Mouse (Mus musculus): Measurements from ENCODE around the gene Ttc32. TPM values are rescaled to one million over a fixed set of nuclear protein-coding genes. Genes with fewer than 3 reads are reported as not detected.
"Not testable (repeated sequence)": the region's sequence is repeated elsewhere in the genome, so short reads cannot be mapped to it uniquely, and the experiment has no call there.

Ttc32 gene
- polyA plus RNA-seq, 1 experiment = 7.5 TPM

- H3K4me3 ChIP-seq (ENCODE audit: low read depth, low read length) = no peak overlapping the region
- no peaks in the 10 kb centered on the region for H3K27me3 ChIP-seq (ENCODE audit: control insufficient read depth, insufficient read depth, low read length, poor library complexity, severe bottlenecking)
- TF ChIP-seq CTCF (IDR thresholded peaks at IDR 0.05; ENCODE audit: low read depth, low read length) (no peak), EP300 (IDR thresholded peaks at IDR 0.05; ENCODE audit: insufficient read depth, low read depth, low read length) (no peak), POLR2A (IDR thresholded peaks at IDR 0.05; ENCODE audit: insufficient read depth, low read length) (no peak)
- peaks cover 10% of the 10 kb centered on the region for H3K36me3 ChIP-seq (ENCODE audit: control insufficient read depth, insufficient read depth, low read length, poor library complexity, severe bottlenecking)
- H3K27ac ChIP-seq (ENCODE audit: insufficient read depth, low read length) = no peak overlapping the region
- no peak overlapping the region for H3K9ac ChIP-seq (ENCODE audit: low read depth, poor library complexity, severe bottlenecking)
- H3K9me3 ChIP-seq (replicated peaks; ENCODE audit: control insufficient read depth, insufficient read depth, low read length, poor library complexity, severe bottlenecking) = no peaks in the 10 kb centered on the region
- H3K4me1 ChIP-seq (ENCODE audit: control insufficient read depth, insufficient read depth, low read length) = no peaks in the 10 kb centered on the region
Measured at GRCm38 (mm10) chr12:9024736-9025135, 5.1 kb upstream of the Ttc32 start.

- Histone ChIP-seq H3K4me3 (ENCODE audit: low read depth, low read length) (no peak overlapping the region), H3K9ac (ENCODE audit: low read depth, poor library complexity, severe bottlenecking) (no peak overlapping the region), H3K36me3 (ENCODE audit: control insufficient read depth, insufficient read depth, low read length, poor library complexity, severe bottlenecking) (peaks cover 10% of the 10 kb centered on the region), H3K27me3 (ENCODE audit: control insufficient read depth, insufficient read depth, low read length, poor library complexity, severe bottlenecking) (no peaks in the 10 kb centered on the region), H3K9me3 (replicated peaks; ENCODE audit: control insufficient read depth, insufficient read depth, low read length, poor library complexity, severe bottlenecking) (no peaks in the 10 kb centered on the region), H3K27ac (ENCODE audit: insufficient read depth, low read length) (no peak overlapping the region), H3K4me1 (ENCODE audit: control insufficient read depth, insufficient read depth, low read length) (no peaks in the 10 kb centered on the region)
- TF ChIP-seq CTCF (IDR thresholded peaks at IDR 0.05; ENCODE audit: low read depth, low read length) = no peak
- TF ChIP-seq POLR2A (IDR thresholded peaks at IDR 0.05; ENCODE audit: insufficient read depth, low read length) = no peak
- TF ChIP-seq EP300 (IDR thresholded peaks at IDR 0.05; ENCODE audit: insufficient read depth, low read depth, low read length) = no peak
Measured at GRCm38 (mm10) chr12:9026843-9027242, 3.0 kb upstream of the Ttc32 start.

- H3K9ac ChIP-seq (ENCODE audit: low read depth, poor library complexity, severe bottlenecking) = peak overlapping the region; percentile 71; the same call in 1 of the 2 replicates
- not testable (repeated sequence) for H3K27ac ChIP-seq (ENCODE audit: insufficient read depth, low read length); H3K27me3 ChIP-seq (ENCODE audit: control insufficient read depth, insufficient read depth, low read length, poor library complexity, severe bottlenecking)
Measured at GRCm38 (mm10) chr12:9028816-9029215, 981 bp upstream of the Ttc32 start.

GRCm38 (mm10) chr12:9029506-9029887, 300 bp upstream of the Ttc32 start:
- Histone ChIP-seq H3K27ac (ENCODE audit: insufficient read depth, low read length) (no peak overlapping the region), H3K9ac (ENCODE audit: low read depth, poor library complexity, severe bottlenecking) (peak overlapping the region; percentile 71)
- no peak for TF ChIP-seq POLR2A (IDR thresholded peaks at IDR 0.05; ENCODE audit: insufficient read depth, low read length)
- no peak for TF ChIP-seq EP300 (IDR thresholded peaks at IDR 0.05; ENCODE audit: insufficient read depth, low read depth, low read length)
- TF ChIP-seq CTCF (IDR thresholded peaks at IDR 0.05; ENCODE audit: low read depth, low read length) = no peak

More at GRCm38 (mm10) chr12:9028816-9029215, 981 bp upstream of the Ttc32 start:
- H3K4me3 ChIP-seq (ENCODE audit: low read depth, low read length); H3K4me1 ChIP-seq (ENCODE audit: control insufficient read depth, insufficient read depth, low read length); H3K9me3 ChIP-seq (replicated peaks; ENCODE audit: control insufficient read depth, insufficient read depth, low read length, poor library complexity, severe bottlenecking): not testable (repeated sequence)
- H3K36me3 ChIP-seq (ENCODE audit: control insufficient read depth, insufficient read depth, low read length, poor library complexity, severe bottlenecking) = peaks cover 10% of the 10 kb centered on the region

GRCm38 (mm10) chr12:9031166-9031565, 1.4 kb downstream of the Ttc32 start:
- Histone ChIP-seq H3K27ac (ENCODE audit: insufficient read depth, low read length) (no peak overlapping the region), H3K4me3 (ENCODE audit: low read depth, low read length) (no peak overlapping the region), H3K36me3 (ENCODE audit: control insufficient read depth, insufficient read depth, low read length, poor library complexity, severe bottlenecking) (peaks cover 8% of the 10 kb centered on the region), H3K27me3 (ENCODE audit: control insufficient read depth, insufficient read depth, low read length, poor library complexity, severe bottlenecking) (no peaks in the 10 kb centered on the region), H3K9ac (ENCODE audit: low read depth, poor library complexity, severe bottlenecking) (peak overlapping the region; percentile 71), H3K4me1 (ENCODE audit: control insufficient read depth, insufficient read depth, low read length) (no peaks in the 10 kb centered on the region), H3K9me3 (replicated peaks; ENCODE audit: control insufficient read depth, insufficient read depth, low read length, poor library complexity, severe bottlenecking) (no peaks in the 10 kb centered on the region)
- no peak for TF ChIP-seq EP300 (IDR thresholded peaks at IDR 0.05; ENCODE audit: insufficient read depth, low read depth, low read length)
- TF ChIP-seq CTCF (IDR thresholded peaks at IDR 0.05; ENCODE audit: low read depth, low read length) = no peak
- TF ChIP-seq POLR2A (IDR thresholded peaks at IDR 0.05; ENCODE audit: insufficient read depth, low read length) = no peak

More at GRCm38 (mm10) chr12:9029506-9029887, 300 bp upstream of the Ttc32 start:
- Histone ChIP-seq H3K4me1 (ENCODE audit: control insufficient read depth, insufficient read depth, low read length) (no peaks in the 10 kb centered on the region), H3K27me3 (ENCODE audit: control insufficient read depth, insufficient read depth, low read length, poor library complexity, severe bottlenecking) (no peaks in the 10 kb centered on the region), H3K9me3 (replicated peaks; ENCODE audit: control insufficient read depth, insufficient read depth, low read length, poor library complexity, severe bottlenecking) (no peaks in the 10 kb centered on the region), H3K36me3 (ENCODE audit: control insufficient read depth, insufficient read depth, low read length, poor library complexity, severe bottlenecking) (peaks cover 10% of the 10 kb centered on the region), H3K4me3 (ENCODE audit: low read depth, low read length) (peak overlapping the region; percentile 68)

GRCm38 (mm10) chr12:9033140-9033539, 3.3 kb downstream of the Ttc32 start:
- H3K4me3 ChIP-seq (ENCODE audit: low read depth, low read length) = no peak overlapping the region
- no peaks in the 10 kb centered on the region for H3K27me3 ChIP-seq (ENCODE audit: control insufficient read depth, insufficient read depth, low read length, poor library complexity, severe bottlenecking)
- H3K4me1 ChIP-seq (ENCODE audit: control insufficient read depth, insufficient read depth, low read length) = no peaks in the 10 kb centered on the region
- no peaks in the 10 kb centered on the region for H3K9me3 ChIP-seq (replicated peaks; ENCODE audit: control insufficient read depth, insufficient read depth, low read length, poor library complexity, severe bottlenecking)
- H3K36me3 ChIP-seq (ENCODE audit: control insufficient read depth, insufficient read depth, low read length, poor library complexity, severe bottlenecking) = 0 out of 2 replicates have a peak, but pooled peaks cover under 1% of the 10 kb centered on the region
- H3K27ac ChIP-seq (ENCODE audit: insufficient read depth, low read length) = no peak overlapping the region
- no peak overlapping the region for H3K9ac ChIP-seq (ENCODE audit: low read depth, poor library complexity, severe bottlenecking)
- TF ChIP-seq CTCF (IDR thresholded peaks at IDR 0.05; ENCODE audit: low read depth, low read length) (no peak), EP300 (IDR thresholded peaks at IDR 0.05; ENCODE audit: insufficient read depth, low read depth, low read length) (no peak), POLR2A (IDR thresholded peaks at IDR 0.05; ENCODE audit: insufficient read depth, low read length) (no peak)

Measured in ES-Bruce4 (cell line).